Mouse (Mus musculus): ENCODE results near the gene Gm21969. TPM values are rescaled to one million over a fixed set of nuclear protein-coding genes. Genes with fewer than 3 reads are reported as not detected.

Gm21969 gene
- total RNA-seq (2021) = not detected
- long read RNA-seq, partial matches to known transcripts = 0 of 2 reads
- long read RNA-seq, other reads (novel, unspliced or antisense) = 2 of 2 reads

GRCm38 (mm10) chr4:139602357-139603244 lies at the start of gene Gm21969:
Gm21969 (plus strand) TSS chr4:139603186.
- peak in 1 of 2 experiments; percentile 72 for DNase-seq (ENCODE audit: low spot score in 2 of 2)

GRCm38 (mm10) chr4:139555235-139555634 lies 47.8 kb upstream of the Gm21969 start:
- no peak for DNase-seq (ENCODE audit: low spot score in 2 of 2)

GRCm38 (mm10) chr4:139555951-139556350 lies 47.0 kb upstream of the Gm21969 start:
- DNase-seq (ENCODE audit: low spot score in 2 of 2) = no peak

GRCm38 (mm10) chr4:139568361-139568760 lies 34.6 kb upstream of the Gm21969 start:
- DNase-seq (ENCODE audit: low spot score in 2 of 2) = peak in 1 of 2 experiments; percentile 44

GRCm38 (mm10) chr4:139570756-139571155 lies 32.2 kb upstream of the Gm21969 start:
- DNase-seq (ENCODE audit: low spot score in 2 of 2) = no peak

- DNase-seq (ENCODE audit: low spot score in 2 of 2) = no peak
These were observed 30.0 kb upstream of the Gm21969 start for GRCm38 (mm10) chr4:139572928-139573512.

GRCm38 (mm10) chr4:139574156-139574798 lies 28.7 kb upstream of the Gm21969 start:
- peak; percentile 97 to 98 for DNase-seq (ENCODE audit: low spot score in 2 of 2)

GRCm38 (mm10) chr4:139574799-139575672 lies 27.9 kb upstream of the Gm21969 start:
- DNase-seq (ENCODE audit: low spot score in 2 of 2) = peak in 1 of 2 experiments; percentile 55

GRCm38 (mm10) chr4:139575673-139576003 lies 27.3 kb upstream of the Gm21969 start:
- no peak for DNase-seq (ENCODE audit: low spot score in 2 of 2)

GRCm38 (mm10) chr4:139576251-139576880 lies 26.6 kb upstream of the Gm21969 start:
- no peak for DNase-seq (ENCODE audit: low spot score in 2 of 2)

- no peak for DNase-seq (ENCODE audit: low spot score in 2 of 2)
These were observed 26.0 kb upstream of the Gm21969 start for GRCm38 (mm10) chr4:139577006-139577405.

- DNase-seq (ENCODE audit: low spot score in 2 of 2) = no peak
These were observed 24.6 kb upstream of the Gm21969 start for GRCm38 (mm10) chr4:139578389-139578788.

GRCm38 (mm10) chr4:139579003-139579402 lies 24.0 kb upstream of the Gm21969 start:
- no peak for DNase-seq (ENCODE audit: low spot score in 2 of 2)

GRCm38 (mm10) chr4:139579466-139579865 lies 23.5 kb upstream of the Gm21969 start:
- no peak for DNase-seq (ENCODE audit: low spot score in 2 of 2)

- no peak for DNase-seq (ENCODE audit: low spot score in 2 of 2)
These were observed 22.2 kb upstream of the Gm21969 start for GRCm38 (mm10) chr4:139580663-139581336.

GRCm38 (mm10) chr4:139581427-139582051 lies 21.4 kb upstream of the Gm21969 start:
- DNase-seq (ENCODE audit: low spot score in 2 of 2) = no peak

GRCm38 (mm10) chr4:139582346-139582745 lies 20.6 kb upstream of the Gm21969 start:
- DNase-seq (ENCODE audit: low spot score in 2 of 2) = no peak

- DNase-seq (ENCODE audit: low spot score in 2 of 2) = no peak
These were observed 20.1 kb upstream of the Gm21969 start for GRCm38 (mm10) chr4:139582903-139583302.

- DNase-seq (ENCODE audit: low spot score in 2 of 2) = no peak
These were observed 19.2 kb upstream of the Gm21969 start for GRCm38 (mm10) chr4:139583629-139584245.

Data from layer of hippocampus, adult 18-20 months (tissue).